Mouse (Mus musculus): Measurements from ENCODE around the gene Vmn1r19. TPM values are rescaled to one million over a fixed set of nuclear protein-coding genes. Genes with fewer than 3 reads are reported as not detected.

The Vmn1r19 gene
- not detected for total RNA-seq (2023)

DNA sequence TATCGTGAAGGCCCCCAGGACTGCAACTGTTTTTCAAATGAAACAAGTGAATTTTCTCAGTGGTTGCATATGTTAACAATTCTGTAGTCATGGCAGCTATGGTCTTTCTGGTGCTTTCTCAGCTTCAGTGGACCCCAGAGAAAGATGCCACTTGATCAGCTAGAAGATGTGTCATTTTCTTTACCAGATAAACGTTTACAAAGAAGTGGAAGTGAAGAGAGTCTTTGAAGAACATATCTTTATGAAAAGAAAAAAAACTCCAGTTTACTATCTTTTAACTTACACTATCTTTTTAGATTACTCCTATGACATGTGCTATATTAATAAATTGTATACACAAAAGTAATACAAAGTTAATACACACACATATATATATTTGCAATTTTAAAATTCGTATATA is at the start of gene Vmn1r19:
TSS of gene Vmn1r19 (plus strand) at position 301 of the 400 bp plus-strand sequence.

DNA sequence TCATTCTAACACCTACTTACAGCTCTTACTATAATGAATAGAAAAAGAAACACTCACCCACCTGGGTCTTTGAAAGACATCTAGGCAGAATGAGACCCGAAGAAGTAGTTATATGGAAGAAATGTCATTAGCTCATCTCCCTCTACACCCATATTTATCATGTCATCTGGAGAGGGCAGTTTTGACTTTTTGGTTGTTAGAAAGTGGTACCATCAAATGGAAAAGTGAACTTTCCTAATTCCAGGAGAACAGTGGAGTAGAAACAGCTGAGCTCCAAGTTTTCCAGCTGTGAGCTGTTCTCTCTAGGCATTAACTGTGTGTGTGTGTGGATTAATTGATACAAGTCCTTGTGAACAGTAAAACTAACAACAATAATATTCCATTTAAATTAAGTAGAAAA is 40.0 kb upstream of the Vmn1r19 start, which contains the start of gene Vmn1r17:
TSS of gene Vmn1r17 (minus strand) at position 101 of the 400 bp plus-strand sequence.

DNA sequence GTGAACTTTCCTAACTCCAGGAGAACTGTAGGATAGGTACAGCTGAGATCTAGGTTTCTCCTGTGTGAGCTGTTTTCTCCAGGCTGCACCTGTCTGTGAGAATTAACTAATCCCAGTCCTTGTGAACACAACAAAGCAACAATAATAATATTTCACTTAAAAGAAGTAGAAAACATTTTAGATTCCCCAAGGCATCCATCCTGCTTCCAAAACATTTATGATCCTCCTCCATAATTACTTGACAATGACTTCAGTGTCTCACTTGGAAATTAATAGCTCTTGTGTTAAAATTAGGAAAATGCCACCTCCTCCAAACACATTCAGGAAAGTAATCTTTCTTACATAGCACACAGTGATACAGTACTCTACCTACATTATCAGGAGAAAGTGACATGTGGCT is 7.9 kb upstream of the Vmn1r19 start, which contains the start of gene Vmn1r18:
TSS of gene Vmn1r18 (minus strand) at position 101 of the 400 bp plus-strand sequence.

DNA sequence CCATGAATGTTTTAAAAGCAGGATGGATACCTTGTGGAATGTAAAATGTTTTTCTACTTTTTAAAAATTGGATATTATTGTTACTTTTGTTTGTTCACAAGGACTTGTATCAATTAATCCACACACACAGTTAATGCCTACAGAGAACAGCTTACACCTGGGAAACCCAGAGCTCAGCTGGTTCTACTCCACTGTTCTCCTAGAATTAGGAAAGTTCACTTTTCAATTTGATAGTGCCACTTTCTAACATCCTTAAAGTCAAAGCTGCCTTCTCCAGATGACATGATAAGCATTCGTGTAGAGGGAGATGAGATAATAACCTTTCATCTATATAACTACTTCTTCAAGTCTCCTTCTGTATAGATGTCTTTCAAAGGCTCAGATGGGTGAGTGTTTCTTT is 25.1 kb downstream of the Vmn1r19 start, which contains the start of gene Vmn1r20:
TSS of gene Vmn1r20 (plus strand) at position 301 of the 400 bp plus-strand sequence.

Other genes with a start within 250 kb of the Vmn1r19 start
- gene Vmn1r12, start 246.9 kb upstream of the Vmn1r19 start, total RNA-seq (2023): under 1 TPM in 1 of 2 experiments, not detected in 1; 0.09 TPM
- gene Vmn1r13, start 200.5 kb upstream of the Vmn1r19 start, total RNA-seq (2023): not detected
- gene Vmn1r14, start 172.1 kb upstream of the Vmn1r19 start, total RNA-seq (2023): not detected
- gene Vmn1r15, start 145.8 kb upstream of the Vmn1r19 start, total RNA-seq (2023): not detected
- not detected for gene Vmn1r16, start 74.3 kb upstream of the Vmn1r19 start, total RNA-seq (2023)
- gene Vmn1r17, start 40.1 kb upstream of the Vmn1r19 start, total RNA-seq (2023): not detected
- gene Vmn1r18, start 8.0 kb upstream of the Vmn1r19 start, total RNA-seq (2023): not detected
- gene Vmn1r20, start 25.1 kb downstream of the Vmn1r19 start, total RNA-seq (2023): not detected
- gene Ppm1k, start 131.7 kb downstream of the Vmn1r19 start, total RNA-seq (2023): 10 to 100 TPM in 1 of 2 experiments, 1 to 10 TPM in 1; 8.0 to 11.8 TPM
- 10 to 100 TPM; 28.7 to 28.8 TPM for gene Herc6, start 177.2 kb downstream of the Vmn1r19 start, total RNA-seq (2023)

Measured in monocyte, adult 59 days (primary cell).